Mouse (Mus musculus): ENCODE data around the gene Disp1.

Disp1 gene

GRCm38 (mm10) chr1:183161057-183161456 is 60.3 kb downstream of the Disp1 start:
- DNase-seq (ENCODE audit: low spot score) = no peak

- no peak for DNase-seq (ENCODE audit: low spot score)
Measured at GRCm38 (mm10) chr1:183160188-183160587, 61.1 kb downstream of the Disp1 start.

GRCm38 (mm10) chr1:183159183-183159582 is 62.1 kb downstream of the Disp1 start:
- DNase-seq (ENCODE audit: low spot score) = peak; percentile 43

- no peak for DNase-seq (ENCODE audit: low spot score)
Measured at GRCm38 (mm10) chr1:183155600-183155999, 65.7 kb downstream of the Disp1 start.

GRCm38 (mm10) chr1:183154296-183155204 is 66.8 kb downstream of the Disp1 start:
- DNase-seq (ENCODE audit: low spot score) = no peak

- DNase-seq (ENCODE audit: low spot score) = no peak
Measured at GRCm38 (mm10) chr1:183153354-183153753, 68.0 kb downstream of the Disp1 start.

- DNase-seq (ENCODE audit: low spot score) = no peak
Measured at GRCm38 (mm10) chr1:183151510-183152319, 69.6 kb downstream of the Disp1 start.

- DNase-seq (ENCODE audit: low spot score) = peak; percentile 40
Measured at GRCm38 (mm10) chr1:183150379-183150840, 70.9 kb downstream of the Disp1 start.

GRCm38 (mm10) chr1:183149571-183150105 is 71.7 kb downstream of the Disp1 start:
- DNase-seq (ENCODE audit: low spot score) = no peak

- DNase-seq (ENCODE audit: low spot score) = peak; percentile 61
Measured at GRCm38 (mm10) chr1:183147438-183147841, 73.9 kb downstream of the Disp1 start.

GRCm38 (mm10) chr1:183146795-183147194 is 74.5 kb downstream of the Disp1 start:
- no peak for DNase-seq (ENCODE audit: low spot score)

- no peak for DNase-seq (ENCODE audit: low spot score)
Measured at GRCm38 (mm10) chr1:183146102-183146735, 75.1 kb downstream of the Disp1 start.

GRCm38 (mm10) chr1:183144602-183145205 is 76.6 kb downstream of the Disp1 start:
- DNase-seq (ENCODE audit: low spot score) = no peak

GRCm38 (mm10) chr1:183143246-183143645 is 78.1 kb downstream of the Disp1 start:
- no peak for DNase-seq (ENCODE audit: low spot score)

- DNase-seq (ENCODE audit: low spot score) = no peak
Measured at GRCm38 (mm10) chr1:183142566-183142965, 78.8 kb downstream of the Disp1 start.

- no peak for DNase-seq (ENCODE audit: low spot score)
Measured at GRCm38 (mm10) chr1:183141329-183141728, 80.0 kb downstream of the Disp1 start.

- peak; percentile 39 for DNase-seq (ENCODE audit: low spot score)
Measured at GRCm38 (mm10) chr1:183140511-183141268, 80.6 kb downstream of the Disp1 start.

- no peak for DNase-seq (ENCODE audit: low spot score)
Measured at GRCm38 (mm10) chr1:183138088-183138487, 83.2 kb downstream of the Disp1 start.

- no peak for DNase-seq (ENCODE audit: low spot score)
Measured at GRCm38 (mm10) chr1:183134427-183134826, 86.9 kb downstream of the Disp1 start.

- no peak for DNase-seq (ENCODE audit: low spot score)
Measured at GRCm38 (mm10) chr1:183133440-183133839, 87.9 kb downstream of the Disp1 start.

GRCm38 (mm10) chr1:183127246-183127645 is 94.1 kb downstream of the Disp1 start:
- DNase-seq (ENCODE audit: low spot score) = no peak
